Mouse (Mus musculus) liver, postnatal 0 days (tissue): ENCODE results near the gene Gm7534.
A peak's percentile ranks its signal among the peaks of the same experiment; 100 is the strongest.

Source experiments
- CTCF ChIP-seq: sonication (generic); IDR thresholded peaks from 2 replicates; pipeline ENCODE4 v1.5.1; 2016; ENCODE audit warnings: antibody characterized with exemption, low read depth
- EP300 ChIP-seq: IDR thresholded peaks from 2 replicates; pipeline ENCODE4 v1.6.1; 2016; ENCODE audit warnings: antibody characterized with exemption, low read depth, mild to moderate bottlenecking

- TF ChIP-seq CTCF (peak; percentile 91), EP300 (no peak)
These were observed 46.8 kb upstream of the Gm7534 start for GRCm38 (mm10) chr4:134249651-134250050.
